Mouse (Mus musculus): Measurements from ENCODE around the gene Hand1.
A peak's percentile ranks its signal among the peaks of the same experiment; 100 is the strongest.

Hand1 gene

DNA sequence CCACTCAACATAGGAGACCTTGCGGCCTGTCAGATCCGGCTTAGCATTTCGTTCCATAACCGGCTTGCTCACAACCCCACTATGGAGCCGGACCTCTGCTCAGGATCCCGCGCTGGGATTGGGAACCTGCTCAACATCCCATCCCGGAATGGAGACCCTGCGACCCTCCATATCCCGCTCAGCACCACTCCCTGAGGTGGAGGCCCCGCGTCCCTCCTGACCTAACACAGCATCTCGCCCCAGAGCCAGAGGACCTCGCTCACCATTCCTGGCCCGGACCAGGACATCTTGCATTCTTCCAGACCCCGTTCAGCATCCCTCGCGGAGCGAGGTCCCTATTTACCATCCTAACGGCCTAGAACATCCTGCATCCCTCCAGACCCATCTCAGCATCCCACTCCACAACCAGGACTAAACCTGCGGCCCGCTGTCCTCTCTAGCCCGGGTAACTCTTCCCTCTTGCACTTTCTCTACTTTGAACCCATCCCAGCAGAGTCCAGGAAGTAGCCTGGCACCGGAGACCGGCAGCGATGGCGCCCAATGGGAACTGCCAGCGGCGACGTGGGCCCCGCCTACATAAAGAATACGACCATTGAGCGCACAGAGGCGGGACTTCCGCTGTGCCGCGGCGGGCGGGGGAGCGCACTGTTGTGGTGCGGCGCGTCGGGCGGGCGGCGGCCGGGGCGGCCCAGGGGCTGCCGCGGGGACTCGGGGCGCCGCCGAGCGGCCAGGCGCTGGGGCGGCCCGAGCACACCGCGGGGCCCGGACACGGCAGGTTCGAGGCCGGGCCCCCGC is 31.4 kb downstream of the Hand1 start, which contains the start of gene Sap30l:
Sap30l (plus strand) TSS at position 667 of the 795 bp plus-strand sequence.
- DNase-seq = peak; percentile 96

GRCm38 (mm10) chr11:57800266-57800951 is 32.2 kb downstream of the Hand1 start:
- DNase-seq = no peak

GRCm38 (mm10) chr11:57799456-57799855 is 33.2 kb downstream of the Hand1 start:
- DNase-seq = no peak

- DNase-seq = no peak
Observed at GRCm38 (mm10) chr11:57797828-57798227, 34.8 kb downstream of the Hand1 start.

DNA sequence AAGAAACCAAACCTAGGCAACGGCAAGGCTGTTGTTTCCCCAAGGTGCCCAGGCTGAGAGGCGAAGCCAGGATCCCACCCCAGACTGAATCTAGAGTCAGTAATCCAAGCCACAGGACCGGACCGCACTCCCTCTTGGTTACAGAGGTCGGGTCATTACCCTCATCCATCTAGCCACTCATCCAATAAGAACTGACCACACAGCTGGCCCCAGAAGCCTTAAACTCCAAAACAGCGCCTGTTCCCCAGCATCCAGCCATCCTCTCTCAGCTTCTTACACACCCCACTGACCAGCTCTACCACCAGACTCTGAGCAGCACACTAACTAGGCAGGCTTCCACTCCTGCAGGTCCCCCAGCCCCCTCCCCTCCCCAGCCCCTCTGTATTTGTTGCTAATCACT is 37.5 kb downstream of the Hand1 start:
- DNase-seq = no peak

- no peak for DNase-seq
Observed at GRCm38 (mm10) chr11:57790866-57791535, 41.6 kb downstream of the Hand1 start.

DNA sequence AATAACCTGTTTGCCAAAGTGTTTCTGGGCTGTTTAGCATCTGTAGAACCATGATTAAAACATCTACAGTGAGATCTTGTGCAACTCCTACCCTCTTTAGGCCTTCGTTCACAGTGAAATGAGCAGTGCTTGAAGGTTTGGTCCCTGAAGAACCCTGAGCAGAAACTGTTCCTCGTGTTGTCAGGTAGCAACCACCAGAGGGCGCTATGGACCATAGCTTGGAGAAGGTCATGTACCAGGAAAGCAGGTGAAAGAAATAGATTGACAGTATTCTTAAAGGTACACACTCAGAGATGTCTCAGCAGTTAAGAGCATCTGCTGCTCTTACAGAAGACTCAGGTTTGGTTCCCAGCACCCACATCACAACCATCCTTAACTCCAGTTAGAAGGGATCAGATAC is 44.7 kb downstream of the Hand1 start:
- no peak for DNase-seq

- DNase-seq = peak; percentile 55
Observed at GRCm38 (mm10) chr11:57786616-57787418, 45.8 kb downstream of the Hand1 start.

DNA sequence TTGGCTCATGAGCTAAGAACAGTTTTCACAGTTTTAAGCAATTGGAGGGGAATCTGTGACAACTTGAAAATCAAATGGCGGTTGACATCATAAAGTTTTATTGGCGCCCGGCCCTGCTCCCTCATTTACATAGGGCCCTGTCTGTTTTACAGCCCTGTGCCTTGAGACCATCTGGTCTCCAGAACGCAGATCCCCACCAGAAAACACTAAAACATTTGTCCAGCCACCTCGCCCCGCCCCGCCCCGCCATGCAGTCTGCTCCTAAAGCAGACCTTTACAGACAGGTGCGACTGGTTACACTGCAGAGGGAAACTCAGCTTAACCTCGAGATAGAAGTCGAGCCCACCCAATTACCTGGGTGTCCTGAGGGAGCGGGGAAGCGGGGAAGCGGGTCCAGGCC is 52.8 kb downstream of the Hand1 start:
- no peak for DNase-seq
